Mouse (Mus musculus) cortical plate, adult 2 months (tissue): ENCODE data around the gene Hspa12a. TPM values are rescaled to one million over a fixed set of nuclear protein-coding genes. Genes with fewer than 3 reads are reported as not detected.

Experiments
- H3K27ac ChIP-seq: fragments of 200-500 bp; 2 replicates; pipeline ENCODE4 v1.5.1; 2012; ENCODE audit warnings: low read length, control low read depth, inconsistent platforms; ENCODE audit not compliant: insufficient read depth
- H3K4me1 ChIP-seq: fragments of 200-500 bp; 2 replicates; pipeline ENCODE4 v1.6.1; 2011; ENCODE audit warnings: low read length; ENCODE audit not compliant: control insufficient read depth, insufficient read depth
- H3K4me3 ChIP-seq: fragments of 200-500 bp; 2 replicates; pipeline ENCODE4 v1.5.1; 2011; ENCODE audit warnings: mild to moderate bottlenecking, low read length, control low read depth; ENCODE audit not compliant: insufficient read depth
- CTCF ChIP-seq: fragments of 200-500 bp; IDR thresholded peaks from 2 replicates; pipeline ENCODE4 v1.5.1; 2011; ENCODE audit warnings: mild to moderate bottlenecking, control low read depth, low read length; ENCODE audit not compliant: insufficient read depth; ENCODE audit errors: extremely low read depth
- POLR2A ChIP-seq: fragments of 200-500 bp; IDR thresholded peaks from 2 replicates; pipeline ENCODE4 v1.6.1; 2011; ENCODE audit warnings: mild to moderate bottlenecking, low read length, control low read depth; ENCODE audit not compliant: insufficient read depth; ENCODE audit errors: extremely low read depth
- polyA plus RNA-seq: library from polyadenylated mRNA; depleted of rRNA; stranded (reverse); fragments of >200 nt; gene quantifications from 2 replicates; pipeline ENCODE4 v1.2.3, GENCODE M21; 2012

The Hspa12a gene
- polyA plus RNA-seq, 1 experiment = 122 TPM

GRCm38 (mm10) chr19:58849333-58850131 lies 93.9 kb downstream of the Hspa12a start:
- TF ChIP-seq CTCF = no peak
- no peak for TF ChIP-seq POLR2A
- H3K4me3 ChIP-seq = no peak overlapping the region
- H3K4me1 ChIP-seq = no peaks in the 10 kb centered on the region; the same call in 1 of the 2 replicates
- no peak overlapping the region for H3K27ac ChIP-seq

GRCm38 (mm10) chr19:58843606-58844005 lies 99.8 kb downstream of the Hspa12a start:
- Histone ChIP-seq H3K4me1 (peaks cover 16% of the 10 kb centered on the region), H3K4me3 (no peak overlapping the region), H3K27ac (no peak overlapping the region)
- TF ChIP-seq CTCF (no peak), POLR2A (no peak)

- Histone ChIP-seq H3K4me1 (peaks cover 18% of the 10 kb centered on the region), H3K27ac (no peak overlapping the region), H3K4me3 (no peak overlapping the region)
- no peak for TF ChIP-seq CTCF
- TF ChIP-seq POLR2A = no peak
These were observed 102.7 kb downstream of the Hspa12a start for GRCm38 (mm10) chr19:58840721-58841271.

DNA sequence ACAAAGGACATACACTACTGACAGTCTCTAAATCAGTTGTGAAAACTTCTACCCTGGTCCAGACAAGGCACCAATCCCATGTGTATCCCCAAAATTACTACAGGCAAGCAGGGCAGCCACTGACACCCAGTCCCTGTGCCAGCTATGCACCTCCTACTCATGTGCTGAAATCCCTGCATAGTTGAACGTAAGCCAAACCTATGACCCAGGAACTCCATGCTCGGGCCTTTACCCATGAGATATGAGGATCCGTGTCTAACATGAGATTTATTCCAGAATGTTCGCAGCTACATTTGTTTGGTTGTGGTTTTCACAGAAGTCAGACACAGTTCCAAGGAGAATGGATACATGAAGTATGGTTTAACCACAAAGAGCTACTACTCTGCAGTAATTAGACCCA lies 103.6 kb downstream of the Hspa12a start:
- H3K4me1 ChIP-seq = peaks cover 18% of the 10 kb centered on the region
- H3K27ac ChIP-seq = no peak overlapping the region
- no peak for TF ChIP-seq POLR2A
- TF ChIP-seq CTCF = no peak
- H3K4me3 ChIP-seq = no peak overlapping the region

GRCm38 (mm10) chr19:58839345-58839744 lies 104.1 kb downstream of the Hspa12a start:
- Histone ChIP-seq H3K4me3 (no peak overlapping the region), H3K27ac (no peak overlapping the region), H3K4me1 (peaks cover 18% of the 10 kb centered on the region)
- no peak for TF ChIP-seq POLR2A
- TF ChIP-seq CTCF = no peak

- H3K27ac ChIP-seq = no peak overlapping the region
- peaks cover 18% of the 10 kb centered on the region for H3K4me1 ChIP-seq
- no peak for TF ChIP-seq POLR2A
- no peak for TF ChIP-seq CTCF
- H3K4me3 ChIP-seq = no peak overlapping the region
These were observed 104.7 kb downstream of the Hspa12a start for GRCm38 (mm10) chr19:58838706-58839105.

DNA sequence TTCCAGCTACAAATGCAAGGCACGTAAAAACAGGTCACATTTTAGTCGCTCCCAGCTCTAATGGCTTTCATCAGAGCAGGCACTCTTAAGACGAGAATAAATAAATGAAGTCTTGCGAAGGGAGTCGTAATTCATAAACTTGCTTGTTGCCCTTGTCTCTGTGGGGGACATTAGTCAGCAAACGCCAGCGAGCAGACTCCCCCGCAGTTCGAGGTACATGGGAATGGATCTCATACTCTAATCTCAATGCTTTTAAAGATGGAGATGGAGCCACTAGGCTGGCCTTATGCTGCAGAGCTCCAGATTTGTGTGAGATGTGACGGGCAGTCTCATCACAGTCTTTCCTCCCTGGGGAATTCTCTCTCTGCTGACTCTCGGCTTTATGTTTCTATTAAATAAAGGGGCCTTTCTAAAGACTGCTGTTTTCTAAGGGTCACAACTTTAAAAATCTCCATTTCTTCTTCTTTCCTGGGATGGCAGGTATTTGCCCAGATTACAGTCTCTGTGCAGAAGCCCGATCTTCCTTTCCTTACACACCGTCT lies 109.7 kb downstream of the Hspa12a start:
- Histone ChIP-seq H3K4me1 (peaks cover 15% of the 10 kb centered on the region), H3K4me3 (no peak overlapping the region), H3K27ac (no peak overlapping the region)
- TF ChIP-seq CTCF = no peak
- TF ChIP-seq POLR2A = no peak

GRCm38 (mm10) chr19:58832988-58833387 lies 110.5 kb downstream of the Hspa12a start:
- TF ChIP-seq POLR2A = no peak
- TF ChIP-seq CTCF = no peak
- no peak overlapping the region for H3K27ac ChIP-seq
- peaks cover 18% of the 10 kb centered on the region for H3K4me1 ChIP-seq
- H3K4me3 ChIP-seq = no peak overlapping the region

- Histone ChIP-seq H3K4me3 (no peak overlapping the region), H3K27ac (no peak overlapping the region), H3K4me1 (peaks cover 20% of the 10 kb centered on the region)
- TF ChIP-seq CTCF (no peak), POLR2A (no peak)
These were observed 112.1 kb downstream of the Hspa12a start for GRCm38 (mm10) chr19:58831280-58831922.
